Mouse (Mus musculus): ENCODE data around the gene Ttll13.

- TF ChIP-seq CTCF (IDR thresholded peaks at IDR 0.05; ENCODE audit: low read depth, low read length) (no peak), GATA1 (IDR thresholded peaks at IDR 0.05; ENCODE audit: borderline replicate concordance, low read length) (no peak), GATA2 (IDR thresholded peaks at IDR 0.05; ENCODE audit: borderline replicate concordance, low read depth, low read length) (no peak)
Observed at GRCm38 (mm10) chr7:80268897-80269750, 22.9 kb downstream of the Ttll13 start, which contains the start of gene Vps33b.
